ENCODE assay signal across 9 mouse cellular contexts in genomic region chr19:23781968-23782367, GRCm38 (mm10). TPM values are rescaled to one million over a fixed set of nuclear protein-coding genes. Genes with fewer than 3 reads are reported as not detected.
DNase-seq lines count a peak whose midpoint lies in the region; ATAC-seq and TF ChIP-seq lines count a peak whose summit lies in the region.
"Had no signal": no experiment of that assay in that cellular context is flagged by ENCODE, and none has a peak within 500 bp of the region (broad histone marks: within the 10 kb centered on the region; RNA-seq: fewer than 3 reads in every experiment).

No protein-coding gene starts in this region.

- H3K27ac ChIP-seq in intestine, embryonic 14.5 days (ENCODE audit: low read depth) = no peak overlapping the region
- no peak overlapping the region for H3K27ac ChIP-seq in intestine, postnatal 0 days (ENCODE audit: low read depth, low read length)
- H3K27ac ChIP-seq in forebrain, embryonic 14.5 days (ENCODE audit: low read depth, low read length) = no peak overlapping the region
- no peak overlapping the region for H3K27ac ChIP-seq in midbrain, embryonic 12.5 days (replicated peaks)

- H3K4me2 ChIP-seq in intestine, embryonic 14.5 days (ENCODE audit: low read length) = no peak overlapping the region
- H3K4me2 ChIP-seq in intestine, postnatal 0 days (replicated peaks; ENCODE audit: low read depth) = no peak overlapping the region
- H3K4me2 ChIP-seq in forebrain, embryonic 14.5 days (ENCODE audit: low read length) = 0 out of 2 replicates have a peak overlapping the region, but pooled peaks have one; percentile 9
- H3K4me2 ChIP-seq in midbrain, embryonic 12.5 days (replicated peaks) = peak overlapping the region; percentile 36

- no peaks in the 10 kb centered on the region for H3K9me3 ChIP-seq in intestine, embryonic 14.5 days (ENCODE audit: control insufficient read depth, low read length)
- H3K9me3 ChIP-seq in intestine, postnatal 0 days (ENCODE audit: control insufficient read depth) = no peaks in the 10 kb centered on the region
- no peaks in the 10 kb centered on the region for H3K9me3 ChIP-seq in forebrain, embryonic 14.5 days (replicated peaks; ENCODE audit: control insufficient read depth, low read length)
- H3K9me3 ChIP-seq in midbrain, embryonic 12.5 days = no peaks in the 10 kb centered on the region
- H3K9me3 ChIP-seq: megakaryocyte, embryonic 14.5 days had no signal

- no peak for TF ChIP-seq CTCF in intestine, postnatal 0 days (IDR thresholded peaks at IDR 0.05; ENCODE audit: low read depth)

- no peaks in the 10 kb centered on the region for H3K36me3 ChIP-seq in intestine, embryonic 14.5 days (ENCODE audit: control insufficient read depth, insufficient read depth, low read length)
- no peaks in the 10 kb centered on the region for H3K36me3 ChIP-seq in intestine, postnatal 0 days (ENCODE audit: control insufficient read depth, insufficient read depth)
- no peaks in the 10 kb centered on the region for H3K36me3 ChIP-seq in forebrain, embryonic 14.5 days (ENCODE audit: control insufficient read depth, insufficient read depth, low read length)
- no peaks in the 10 kb centered on the region for H3K36me3 ChIP-seq in midbrain, embryonic 12.5 days

- WGBS in intestine, embryonic 14.5 days = 8% methylated on average over 9 of the region's 9 CpGs
- 6% methylated on average over 9 of the region's 9 CpGs for WGBS in intestine, postnatal 0 days
- WGBS in forebrain, embryonic 14.5 days = 8% methylated on average over 9 of the region's 9 CpGs
- 5% methylated on average over 9 of the region's 9 CpGs for WGBS in midbrain, embryonic 12.5 days

- 0 out of 2 replicates have a peak, but pooled peaks have one; percentile 62 for ATAC-seq in intestine, embryonic 14.5 days (replicated peaks; ENCODE audit: low FRiP score, low TSS enrichment, low read depth)
- no peak for ATAC-seq in intestine, postnatal 0 days
- peak; percentile 83; the same call in 1 of the 2 replicates for ATAC-seq in forebrain, embryonic 14.5 days
- peak; percentile 77 for ATAC-seq in midbrain, embryonic 12.5 days (ENCODE audit: low FRiP score, low read depth)

- DNase-seq in intestine, embryonic 14.5 days (ENCODE audit: low spot score) = no peak
- DNase-seq in ES-CJ7 (ENCODE audit: low read depth, low spot score) = peak; percentile 30
- peak; percentile 30 for DNase-seq in forebrain, embryonic 14.5 days (ENCODE audit: low spot score)
- DNase-seq in c-Kit-positive CD71-positive TER-119-positive erythroid progenitor cells, embryonic 14.5 days (ENCODE audit: low spot score) = no peak
- no peak for DNase-seq in ovary, postnatal 36 days (ENCODE audit: low spot score)
- no peak for DNase-seq in gastrocnemius, adult 18-20 months (ENCODE audit: low spot score)

- no peaks in the 10 kb centered on the region for H3K4me1 ChIP-seq in intestine, embryonic 14.5 days (replicated peaks; ENCODE audit: control insufficient read depth, insufficient read depth, low read length)
- no peaks in the 10 kb centered on the region for H3K4me1 ChIP-seq in intestine, postnatal 0 days (replicated peaks; ENCODE audit: control insufficient read depth, insufficient read depth, low read length)
- peaks cover 8% of the 10 kb centered on the region; the same call in 1 of the 2 replicates for H3K4me1 ChIP-seq in forebrain, embryonic 14.5 days (ENCODE audit: control insufficient read depth, insufficient read depth, low read length)
- H3K4me1 ChIP-seq in midbrain, embryonic 12.5 days = peaks cover 6% of the 10 kb centered on the region
- H3K4me1 ChIP-seq: megakaryocyte, embryonic 14.5 days had no signal

- no peak overlapping the region for H3K9ac ChIP-seq in intestine, embryonic 14.5 days (ENCODE audit: low read length)
- no peak overlapping the region for H3K9ac ChIP-seq in intestine, postnatal 0 days (ENCODE audit: low read depth, low read length)
- H3K9ac ChIP-seq in forebrain, embryonic 14.5 days (ENCODE audit: low read length) = no peak overlapping the region
- no peak overlapping the region for H3K9ac ChIP-seq in midbrain, embryonic 12.5 days (replicated peaks)

- no peak overlapping the region for H3K4me3 ChIP-seq in intestine, embryonic 14.5 days (ENCODE audit: low read depth, low read length)
- no peak overlapping the region for H3K4me3 ChIP-seq in intestine, postnatal 0 days (ENCODE audit: low read depth, low read length)
- H3K4me3 ChIP-seq in forebrain, embryonic 14.5 days (ENCODE audit: low read depth, low read length) = no peak overlapping the region
- H3K4me3 ChIP-seq in midbrain, embryonic 12.5 days = no peak overlapping the region
- H3K4me3 ChIP-seq: megakaryocyte, embryonic 14.5 days had no signal

- no peaks in the 10 kb centered on the region for H3K27me3 ChIP-seq in intestine, embryonic 14.5 days (replicated peaks; ENCODE audit: control insufficient read depth, insufficient read depth, low read length)
- H3K27me3 ChIP-seq in intestine, postnatal 0 days (replicated peaks; ENCODE audit: control insufficient read depth, insufficient read depth, low read length) = no peaks in the 10 kb centered on the region
- H3K27me3 ChIP-seq in forebrain, embryonic 14.5 days (replicated peaks; ENCODE audit: control insufficient read depth, insufficient read depth, low read length) = no peaks in the 10 kb centered on the region
- H3K27me3 ChIP-seq in midbrain, embryonic 12.5 days = no peaks in the 10 kb centered on the region
- H3K27me3 ChIP-seq: megakaryocyte, embryonic 14.5 days had no signal

RNA-seq across cellular contexts. Expression of gene Apba1, which starts 23.3 kb away (rescaled TPM):
- 0.77 and 0.89 TPM in 2 replicates for polyA plus RNA-seq in intestine, embryonic 14.5 days (2014; fragmentation: Nextera tagmentation; extraction: Ambion mirVana)
- 0.51 and 0.57 TPM in 2 replicates for polyA plus RNA-seq in intestine, postnatal 0 days (2015; fragmentation: Nextera tagmentation; extraction: Ambion mirVana)
- polyA plus RNA-seq in forebrain, embryonic 14.5 days (2014; fragmentation: Nextera tagmentation; extraction: Ambion mirVana) = 5.1 and 5.8 TPM in 2 replicates
- polyA plus RNA-seq in midbrain, embryonic 12.5 days (2016; fragmentation: Nextera tagmentation; extraction: Ambion mirVana) = 3.5 and 4.0 TPM in 2 replicates
- 1 to 10 TPM in 1 of 2 experiments, under 1 TPM in 1; 0.82 to 1.3 TPM for total RNA-seq in gastrocnemius, adult 18-20 months (2021)

Comparison
In these comparisons a context has a peak if more than half of its experiments do, and no peak if none do; other contexts are left out.
1. DNase-seq: peak in ES-CJ7 (single experiment) and forebrain, embryonic 14.5 days (single experiment); none in intestine, embryonic 14.5 days (single experiment), c-Kit-positive CD71-positive TER-119-positive erythroid progenitor cells, embryonic 14.5 days (single experiment), ovary, postnatal 36 days (single experiment) and gastrocnemius, adult 18-20 months (single experiment).
2. H3K4me2 ChIP-seq: peak in forebrain, embryonic 14.5 days (single experiment) and midbrain, embryonic 12.5 days (single experiment); none in intestine, embryonic 14.5 days (single experiment) and intestine, postnatal 0 days (single experiment).